Mouse (Mus musculus): Measurements from ENCODE around the gene Sbno1. TPM values are rescaled to one million over a fixed set of nuclear protein-coding genes. Genes with fewer than 3 reads are reported as not detected.

Gene Sbno1
- polyA plus RNA-seq, 1 experiment from 2014 or later, result 109 TPM

- H3K9me3 ChIP-seq, result no peaks in the 10 kb centered on the region
- WGBS, result 88% methylated on average over 13 of the region's 13 CpGs
- no peak overlapping the region for H3K9ac ChIP-seq
- H3K4me1 ChIP-seq, result no peaks in the 10 kb centered on the region
- peaks cover 96% of the 10 kb centered on the region for H3K36me3 ChIP-seq (replicated peaks)
- no peaks in the 10 kb centered on the region for H3K27me3 ChIP-seq
- H3K27ac ChIP-seq, result 0 out of 2 replicates have a peak overlapping the region, but pooled peaks have one; percentile 36
- H3K4me3 ChIP-seq (replicated peaks), result no peak overlapping the region
- H3K4me2 ChIP-seq, result no peak overlapping the region
- no peak for ATAC-seq (ENCODE audit: low FRiP score)
These were observed 27.7 kb upstream of the Sbno1 start for GRCm38 (mm10) chr5:124453339-124454081.

- 86% methylated on average over 15 of the region's 15 CpGs for WGBS
- no peak overlapping the region for H3K4me2 ChIP-seq
- H3K9ac ChIP-seq, result no peak overlapping the region
- H3K4me3 ChIP-seq (replicated peaks), result no peak overlapping the region
- ATAC-seq (ENCODE audit: low FRiP score), result no peak
- peaks cover 96% of the 10 kb centered on the region for H3K36me3 ChIP-seq (replicated peaks)
- H3K27me3 ChIP-seq, result no peaks in the 10 kb centered on the region
- no peaks in the 10 kb centered on the region for H3K4me1 ChIP-seq
- H3K27ac ChIP-seq, result peak overlapping the region; percentile 36; the same call in 1 of the 2 replicates
- no peaks in the 10 kb centered on the region for H3K9me3 ChIP-seq
These were observed 26.9 kb upstream of the Sbno1 start for GRCm38 (mm10) chr5:124452494-124453228.

- Histone ChIP-seq H3K27me3 (no peaks in the 10 kb centered on the region), H3K36me3 (replicated peaks) (peaks cover 86% of the 10 kb centered on the region), H3K4me2 (no peak overlapping the region), H3K4me1 (peaks cover 14% of the 10 kb centered on the region), H3K9ac (no peak overlapping the region), H3K27ac (no peak overlapping the region), H3K9me3 (no peaks in the 10 kb centered on the region), H3K4me3 (replicated peaks) (no peak overlapping the region)
- no peak for ATAC-seq (ENCODE audit: low FRiP score)
- 90% methylated on average over 16 of the region's 16 CpGs for WGBS
These were observed 25.0 kb upstream of the Sbno1 start for GRCm38 (mm10) chr5:124450641-124451340.

GRCm38 (mm10) chr5:124450051-124450450 is 24.2 kb upstream of the Sbno1 start:
- Histone ChIP-seq H3K27me3 (no peaks in the 10 kb centered on the region), H3K9ac (no peak overlapping the region), H3K4me2 (no peak overlapping the region), H3K4me1 (peaks cover 14% of the 10 kb centered on the region), H3K9me3 (no peaks in the 10 kb centered on the region), H3K27ac (no peak overlapping the region), H3K36me3 (replicated peaks) (peaks cover 79% of the 10 kb centered on the region), H3K4me3 (replicated peaks) (no peak overlapping the region)
- ATAC-seq (ENCODE audit: low FRiP score), result no peak
- 94% methylated on average over 7 of the region's 7 CpGs for WGBS

- H3K9ac ChIP-seq, result peak overlapping the region; percentile 17
- peaks cover 19% of the 10 kb centered on the region for H3K4me1 ChIP-seq
- H3K27me3 ChIP-seq, result no peaks in the 10 kb centered on the region
- no peak for ATAC-seq (ENCODE audit: low FRiP score)
- H3K4me3 ChIP-seq (replicated peaks), result no peak overlapping the region
- no peak overlapping the region for H3K4me2 ChIP-seq
- H3K36me3 ChIP-seq (replicated peaks), result peaks cover 74% of the 10 kb centered on the region
- no peaks in the 10 kb centered on the region for H3K9me3 ChIP-seq
- no peak overlapping the region for H3K27ac ChIP-seq
- WGBS, result 70% methylated on average over 6 of the region's 6 CpGs
These were observed 23.7 kb upstream of the Sbno1 start for GRCm38 (mm10) chr5:124449494-124449893.

- H3K4me3 ChIP-seq (replicated peaks), result peak overlapping the region; percentile 99
- peaks cover 46% of the 10 kb centered on the region for H3K36me3 ChIP-seq (replicated peaks)
- H3K27me3 ChIP-seq, result no peaks in the 10 kb centered on the region
- WGBS, result 3% methylated on average over 15 of the region's 15 CpGs
- peak overlapping the region; percentile 98 for H3K9ac ChIP-seq
- H3K4me1 ChIP-seq, result peaks cover 20% of the 10 kb centered on the region
- ATAC-seq (ENCODE audit: low FRiP score), result peak; percentile 24; the same call in 1 of the 2 replicates
- H3K9me3 ChIP-seq, result no peaks in the 10 kb centered on the region
- peak overlapping the region; percentile 84 for H3K27ac ChIP-seq
- H3K4me2 ChIP-seq, result peak overlapping the region; percentile 82
These were observed 20.6 kb upstream of the Sbno1 start for GRCm38 (mm10) chr5:124446301-124446881.

- peak overlapping the region; percentile 98 for H3K9ac ChIP-seq
- H3K4me1 ChIP-seq, result peaks cover 23% of the 10 kb centered on the region
- WGBS, result under 1% methylated on average over 44 of the region's 77 CpGs
- H3K27me3 ChIP-seq, result no peaks in the 10 kb centered on the region
- H3K36me3 ChIP-seq (replicated peaks), result peaks cover 39% of the 10 kb centered on the region
- ATAC-seq (ENCODE audit: low FRiP score), result peak; percentile 72
- peak overlapping the region; percentile 99 for H3K4me3 ChIP-seq (replicated peaks)
- peak overlapping the region; percentile 84 for H3K27ac ChIP-seq
- H3K9me3 ChIP-seq, result no peaks in the 10 kb centered on the region
- peak overlapping the region; percentile 82 for H3K4me2 ChIP-seq
These were observed 20.0 kb upstream of the Sbno1 start for GRCm38 (mm10) chr5:124445621-124446293.

- Histone ChIP-seq H3K4me3 (replicated peaks) (peak overlapping the region; percentile 99), H3K9ac (peak overlapping the region; percentile 98), H3K4me2 (peak overlapping the region; percentile 82), H3K27ac (peak overlapping the region; percentile 84), H3K27me3 (no peaks in the 10 kb centered on the region), H3K4me1 (peaks cover 29% of the 10 kb centered on the region), H3K9me3 (no peaks in the 10 kb centered on the region), H3K36me3 (replicated peaks) (peaks cover 31% of the 10 kb centered on the region)
- 6% methylated on average over 52 of the region's 66 CpGs for WGBS
- peak; percentile 93 for ATAC-seq (ENCODE audit: low FRiP score)
These were observed 19.1 kb upstream of the Sbno1 start for GRCm38 (mm10) chr5:124444661-124445561.

- Histone ChIP-seq H3K27me3 (no peaks in the 10 kb centered on the region), H3K4me2 (peak overlapping the region; percentile 82; the same call in 1 of the 2 replicates), H3K27ac (0 out of 2 replicates have a peak overlapping the region, but pooled peaks have one; percentile 84), H3K4me1 (peaks cover 29% of the 10 kb centered on the region), H3K9me3 (no peaks in the 10 kb centered on the region), H3K9ac (no peak overlapping the region), H3K4me3 (replicated peaks) (no peak overlapping the region), H3K36me3 (replicated peaks) (peaks cover 24% of the 10 kb centered on the region)
- 70% methylated on average over 3 of the region's 3 CpGs for WGBS
- no peak for ATAC-seq (ENCODE audit: low FRiP score)
These were observed 18.4 kb upstream of the Sbno1 start for GRCm38 (mm10) chr5:124444208-124444607.

GRCm38 (mm10) chr5:124442628-124443027 is 16.8 kb upstream of the Sbno1 start:
- Histone ChIP-seq H3K4me3 (replicated peaks) (no peak overlapping the region), H3K9me3 (no peaks in the 10 kb centered on the region), H3K4me2 (no peak overlapping the region), H3K9ac (no peak overlapping the region), H3K4me1 (peaks cover 29% of the 10 kb centered on the region), H3K27ac (no peak overlapping the region), H3K36me3 (replicated peaks) (peaks cover 9% of the 10 kb centered on the region), H3K27me3 (peaks cover 4% of the 10 kb centered on the region; the same call in 1 of the 2 replicates)
- WGBS, result 83% methylated on average over 2 of the region's 2 CpGs
- ATAC-seq (ENCODE audit: low FRiP score), result no peak

All from forebrain, embryonic 12.5 days (tissue).